Mouse (Mus musculus) lung, postnatal 0 days (tissue): ENCODE results near the gene C7. TPM values are rescaled to one million over a fixed set of nuclear protein-coding genes. Genes with fewer than 3 reads are reported as not detected.

Source experiments
- ATAC-seq: fragments of 200-750 bp; cut with Nextera tagmentation; 2 replicates; pipeline ENCODE4 v1.8.0; 2017; ENCODE audit warnings: moderate library complexity
- DNase-seq: peaks from one replicate; pipeline ENCODE4 v3.0.0-alpha.2; 2016; ENCODE audit warnings: low spot score
- H3K27ac ChIP-seq: fragments of 300-500 bp; sonication (generic); 2 replicates; pipeline ENCODE4 v1.5.1; 2014; ENCODE audit warnings: antibody characterized with exemption, mild to moderate bottlenecking, low read length, mixed read lengths
- H3K27me3 ChIP-seq: fragments of 300-500 bp; sonication (generic); replicated peaks from 2 replicates; pipeline ENCODE4 v1.6.1; 2014; ENCODE audit warnings: low read length, mixed read lengths; ENCODE audit not compliant: insufficient read depth
- H3K36me3 ChIP-seq: fragments of 300-500 bp; sonication (generic); 2 replicates; pipeline ENCODE4 v1.6.1; 2014; ENCODE audit warnings: low read length, mixed read lengths; ENCODE audit not compliant: insufficient read depth
- H3K4me1 ChIP-seq: fragments of 300-500 bp; sonication (generic); 2 replicates; pipeline ENCODE4 v1.6.1; 2014; ENCODE audit warnings: antibody characterized with exemption, low read depth, low read length, mixed read lengths; ENCODE audit not compliant: insufficient read depth
- H3K4me2 ChIP-seq: fragments of 300-500 bp; sonication (generic); replicated peaks from 2 replicates; pipeline ENCODE4 v1.6.1; 2014; ENCODE audit warnings: low read depth, mild to moderate bottlenecking, low read length, moderate library complexity, mixed read lengths
- H3K4me3 ChIP-seq: fragments of 300-500 bp; sonication (generic); 2 replicates; pipeline ENCODE4 v1.5.1; 2014; ENCODE audit warnings: low read depth, low read length
- H3K9ac ChIP-seq: fragments of 300-500 bp; sonication (generic); replicated peaks from 2 replicates; pipeline ENCODE4 v1.6.1; 2014; ENCODE audit warnings: low read depth, mild to moderate bottlenecking
- H3K9me3 ChIP-seq: fragments of 300-500 bp; sonication (generic); 2 replicates; pipeline ENCODE4 v1.6.1; 2016; ENCODE audit warnings: low read length, mixed read lengths
- CTCF ChIP-seq: IDR thresholded peaks from 2 replicates; pipeline ENCODE4 v1.5.1; 2016; ENCODE audit warnings: antibody characterized with exemption, mild to moderate bottlenecking
- EP300 ChIP-seq: IDR thresholded peaks from 2 replicates; pipeline ENCODE4 v1.6.1; 2016; ENCODE audit warnings: antibody characterized with exemption, mild to moderate bottlenecking, control low read depth
- WGBS: fragments of 180-500 bp; shearing (Covaris S2); extraction: QIAGEN DNeasy Blood & Tissue Kit; methylation state at CpG from one replicate; pipeline ENCODE4 v1.1.7; 2014; 5-methylcytosine and 5-hydroxymethylcytosine counted together
- polyA plus RNA-seq: library from polyadenylated mRNA; unstranded; fragments of >200 nt; fragmentation: Nextera tagmentation; extraction: Ambion mirVana; gene quantifications from 2 replicates; pipeline ENCODE4 v1.2.1, GENCODE M21; 2015

The C7 gene
- polyA plus RNA-seq, 1 experiment from 2014 or later, result 4.5 TPM

DNA sequence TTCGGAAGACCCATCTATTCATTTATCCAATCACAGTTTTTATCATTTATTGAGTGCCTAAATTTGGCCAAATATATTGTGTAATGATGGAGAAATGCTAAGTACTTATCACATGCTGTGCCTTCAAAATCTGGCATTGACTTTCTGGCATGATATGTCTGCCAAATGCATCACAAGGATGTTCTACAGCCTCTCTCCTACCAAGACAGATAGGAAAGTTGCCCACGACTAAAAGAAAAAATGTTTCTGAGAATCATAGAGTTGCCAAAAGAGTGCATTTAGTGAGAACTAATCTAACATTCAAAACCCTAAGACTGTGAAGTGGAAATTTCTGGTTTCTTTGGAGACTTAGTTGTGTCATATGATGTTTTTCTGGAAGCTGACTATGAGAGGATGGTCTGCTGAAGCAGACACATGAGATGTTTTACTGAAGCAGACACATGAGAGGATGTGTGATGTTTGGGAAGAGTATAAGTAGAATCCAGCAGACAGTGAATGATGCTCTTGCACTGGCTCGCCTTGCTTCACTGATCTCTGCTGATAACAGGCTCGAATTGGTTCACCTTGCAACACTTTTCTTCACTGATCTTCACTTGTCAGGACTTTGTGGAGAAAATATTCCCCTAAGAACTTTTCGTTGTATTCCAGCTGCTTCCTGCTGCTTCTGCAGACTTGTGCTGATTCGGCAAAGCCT lies 59.9 kb downstream of the C7 start:
- Histone ChIP-seq H3K27ac (no peak overlapping the region), H3K9ac (no peak overlapping the region), H3K9me3 (no peaks in the 10 kb centered on the region), H3K36me3 (no peaks in the 10 kb centered on the region), H3K4me3 (no peak overlapping the region), H3K4me1 (no peaks in the 10 kb centered on the region), H3K27me3 (no peaks in the 10 kb centered on the region), H3K4me2 (no peak overlapping the region)
- DNase-seq, result no peak
- no peak for TF ChIP-seq EP300
- TF ChIP-seq CTCF, result no peak
- WGBS, result 67% methylated on average over 6 of the region's 6 CpGs
- no peak for ATAC-seq

DNA sequence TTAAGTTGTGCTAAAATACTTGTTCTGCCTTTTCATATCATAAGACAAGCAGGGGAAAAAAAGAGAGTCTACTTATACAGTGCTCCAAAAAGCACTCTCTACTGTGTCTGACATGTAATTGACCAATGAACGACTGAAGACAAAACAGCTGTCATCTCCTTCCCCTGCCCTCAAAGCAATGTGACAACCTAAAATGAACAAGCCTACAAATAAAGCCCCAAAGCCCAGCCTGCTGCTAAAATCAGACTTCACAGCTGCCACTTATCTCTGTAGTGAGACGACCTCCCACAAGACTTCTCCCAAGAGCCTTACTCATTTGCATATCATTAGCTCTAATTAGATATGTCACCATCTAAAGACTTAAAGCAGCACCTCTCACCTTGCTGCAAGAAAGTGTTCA lies 60.6 kb downstream of the C7 start:
- DNase-seq, result no peak
- no peak overlapping the region for H3K9ac ChIP-seq
- ATAC-seq, result no peak
- TF ChIP-seq CTCF (no peak), EP300 (no peak)
- no peaks in the 10 kb centered on the region for H3K27me3 ChIP-seq
- 27% methylated on average over 2 of the region's 2 CpGs for WGBS
- H3K4me1 ChIP-seq, result no peaks in the 10 kb centered on the region
- no peaks in the 10 kb centered on the region for H3K9me3 ChIP-seq
- no peak overlapping the region for H3K27ac ChIP-seq
- H3K36me3 ChIP-seq, result no peaks in the 10 kb centered on the region
- H3K4me2 ChIP-seq, result no peak overlapping the region
- H3K4me3 ChIP-seq, result no peak overlapping the region

DNA sequence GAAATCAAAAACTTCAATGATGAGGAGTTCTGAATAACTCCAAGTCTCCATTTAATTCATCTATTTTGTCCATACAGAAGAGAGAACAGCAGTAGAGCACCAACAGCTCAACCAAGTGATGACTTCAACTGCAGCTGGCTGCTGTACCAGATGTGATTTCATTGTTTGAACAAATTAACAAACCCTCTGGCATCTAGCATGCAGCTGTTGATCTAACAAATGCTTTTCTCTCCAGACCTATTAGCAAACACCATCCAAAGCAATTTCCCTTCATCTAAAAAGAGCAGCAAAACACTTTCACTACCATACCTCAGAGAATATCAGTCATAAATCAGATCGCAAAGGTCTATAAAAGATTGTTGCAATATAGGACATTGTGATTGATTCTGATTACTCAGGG lies 90.2 kb downstream of the C7 start:
- H3K9me3 ChIP-seq, result no peaks in the 10 kb centered on the region
- H3K36me3 ChIP-seq, result no peaks in the 10 kb centered on the region
- TF ChIP-seq CTCF, result no peak
- TF ChIP-seq EP300, result no peak
- no peak for ATAC-seq
- 63% methylated on average over 1 of the region's 1 CpGs for WGBS
- no peaks in the 10 kb centered on the region for H3K27me3 ChIP-seq
- H3K27ac ChIP-seq, result no peak overlapping the region
- no peak overlapping the region for H3K4me3 ChIP-seq
- H3K4me1 ChIP-seq, result no peaks in the 10 kb centered on the region
- no peak overlapping the region for H3K9ac ChIP-seq
- DNase-seq, result peak; percentile 51
- H3K4me2 ChIP-seq, result no peak overlapping the region

Other genes with a start within 250 kb of the C7 start
- gene Mroh2b, start 165.0 kb downstream of the C7 start, polyA plus RNA-seq, result not detected in 2 replicates
- 2.1 and 2.7 TPM in 2 replicates for gene Card6, start 44.8 kb upstream of the C7 start, polyA plus RNA-seq
- 559 and 573 TPM in 2 replicates for gene Rpl37, start 52.9 kb upstream of the C7 start, polyA plus RNA-seq
- gene Prkaa1, start 80.1 kb upstream of the C7 start, polyA plus RNA-seq, result 13.3 and 14.1 TPM in 2 replicates
- 35.4 and 35.9 TPM in 2 replicates for gene Ttc33, start 121.8 kb upstream of the C7 start, polyA plus RNA-seq
- gene Ptger4, start 180.4 kb upstream of the C7 start, polyA plus RNA-seq, result 4.2 and 4.5 TPM in 2 replicates